Mouse (Mus musculus): Measurements from ENCODE around the gene Serpina12.
A peak's percentile ranks its signal among the peaks of the same experiment; 100 is the strongest.

Gene Serpina12

GRCm38 (mm10) chr12:104044343-104044742 is at the start of gene Serpina12:
TSS of gene Serpina12 (minus strand) at chr12:104044443.
- no peak for DNase-seq (ENCODE audit: low spot score)

GRCm38 (mm10) chr12:104091303-104091702 is 47.1 kb upstream of the Serpina12 start:
- DNase-seq (ENCODE audit: low spot score), result no peak

GRCm38 (mm10) chr12:104090119-104090518 is 45.9 kb upstream of the Serpina12 start:
- no peak for DNase-seq (ENCODE audit: low spot score)

GRCm38 (mm10) chr12:104072286-104072685 is 28.0 kb upstream of the Serpina12 start:
- DNase-seq (ENCODE audit: low spot score), result no peak

- DNase-seq (ENCODE audit: low spot score), result no peak
These were observed 27.5 kb upstream of the Serpina12 start for GRCm38 (mm10) chr12:104071708-104072107.

GRCm38 (mm10) chr12:104069620-104070019 is 25.4 kb upstream of the Serpina12 start:
- peak; percentile 85 for DNase-seq (ENCODE audit: low spot score)

- DNase-seq (ENCODE audit: low spot score), result peak; percentile 52
These were observed 23.3 kb upstream of the Serpina12 start for GRCm38 (mm10) chr12:104067549-104067948.

GRCm38 (mm10) chr12:104066241-104066640 is 22.0 kb upstream of the Serpina12 start:
- DNase-seq (ENCODE audit: low spot score), result peak; percentile 73

GRCm38 (mm10) chr12:104064996-104065395 is 20.8 kb upstream of the Serpina12 start:
- DNase-seq (ENCODE audit: low spot score), result no peak

- no peak for DNase-seq (ENCODE audit: low spot score)
These were observed 20.3 kb upstream of the Serpina12 start for GRCm38 (mm10) chr12:104064532-104064931.

- no peak for DNase-seq (ENCODE audit: low spot score)
These were observed 17.6 kb upstream of the Serpina12 start for GRCm38 (mm10) chr12:104061862-104062261.

- DNase-seq (ENCODE audit: low spot score), result no peak
These were observed 15.9 kb upstream of the Serpina12 start for GRCm38 (mm10) chr12:104060126-104060525.

GRCm38 (mm10) chr12:104057531-104057930 is 13.3 kb upstream of the Serpina12 start:
- no peak for DNase-seq (ENCODE audit: low spot score)

GRCm38 (mm10) chr12:104057050-104057449 is 12.8 kb upstream of the Serpina12 start:
- no peak for DNase-seq (ENCODE audit: low spot score)

- no peak for DNase-seq (ENCODE audit: low spot score)
These were observed 11.5 kb upstream of the Serpina12 start for GRCm38 (mm10) chr12:104055755-104056154.

- DNase-seq (ENCODE audit: low spot score), result no peak
These were observed 9.8 kb upstream of the Serpina12 start for GRCm38 (mm10) chr12:104053995-104054394.

GRCm38 (mm10) chr12:104045713-104046112 is 1.5 kb upstream of the Serpina12 start:
- DNase-seq (ENCODE audit: low spot score), result no peak

- no peak for DNase-seq (ENCODE audit: low spot score)
These were observed 1.5 kb downstream of the Serpina12 start for GRCm38 (mm10) chr12:104042753-104043152.

- peak; percentile 15 for DNase-seq (ENCODE audit: low spot score)
These were observed 2.8 kb downstream of the Serpina12 start for GRCm38 (mm10) chr12:104041401-104041800.

GRCm38 (mm10) chr12:104038181-104038580 is 6.1 kb downstream of the Serpina12 start:
- no peak for DNase-seq (ENCODE audit: low spot score)

- DNase-seq (ENCODE audit: low spot score), result no peak
These were observed 10.5 kb downstream of the Serpina12 start for GRCm38 (mm10) chr12:104033752-104034151.

GRCm38 (mm10) chr12:104029986-104030385 is 14.3 kb downstream of the Serpina12 start:
- DNase-seq (ENCODE audit: low spot score), result peak; percentile 28

- DNase-seq (ENCODE audit: low spot score), result no peak
These were observed 29.0 kb downstream of the Serpina12 start for GRCm38 (mm10) chr12:104015280-104015679.

- no peak for DNase-seq (ENCODE audit: low spot score)
These were observed 30.6 kb downstream of the Serpina12 start, which contains the start of gene Serpina9 for GRCm38 (mm10) chr12:104013620-104014019. TSS of gene Serpina9 (minus strand) at chr12:104013755.

GRCm38 (mm10) chr12:104004689-104005088 is 39.6 kb downstream of the Serpina12 start:
- no peak for DNase-seq (ENCODE audit: low spot score)

All from urinary bladder, postnatal 14 days (tissue).